Mouse (Mus musculus): ENCODE data around the gene Brd3.
A peak's percentile ranks its signal among the peaks of the same experiment; 100 is the strongest.
"Not testable (repeated sequence)": the region's sequence is repeated elsewhere in the genome, so short reads cannot be mapped to it uniquely, and the experiment has no call there.

Brd3 gene

DNA sequence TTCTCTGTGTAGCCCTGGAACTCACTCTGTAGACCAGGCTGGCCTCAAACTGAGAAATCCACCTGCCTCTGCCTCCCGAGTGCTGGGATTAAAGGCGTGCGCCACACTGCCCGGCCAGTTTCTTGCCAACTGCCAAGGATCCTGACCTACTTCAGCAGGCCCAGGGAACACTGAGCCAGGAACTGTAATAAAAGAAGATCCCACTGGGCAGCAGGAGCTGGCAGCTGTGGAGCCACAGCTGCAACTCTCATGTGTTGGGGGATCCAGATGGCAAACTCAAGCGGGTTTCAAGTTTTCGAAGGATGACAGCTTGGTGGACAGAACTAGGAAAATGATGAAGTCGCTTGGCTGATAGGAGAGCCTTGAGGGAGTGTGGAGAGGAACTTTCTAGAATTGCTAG, 3.2 kb upstream of the Brd3 start:
- no peak for DNase-seq (ENCODE audit: low spot score in 2 of 2)

DNA sequence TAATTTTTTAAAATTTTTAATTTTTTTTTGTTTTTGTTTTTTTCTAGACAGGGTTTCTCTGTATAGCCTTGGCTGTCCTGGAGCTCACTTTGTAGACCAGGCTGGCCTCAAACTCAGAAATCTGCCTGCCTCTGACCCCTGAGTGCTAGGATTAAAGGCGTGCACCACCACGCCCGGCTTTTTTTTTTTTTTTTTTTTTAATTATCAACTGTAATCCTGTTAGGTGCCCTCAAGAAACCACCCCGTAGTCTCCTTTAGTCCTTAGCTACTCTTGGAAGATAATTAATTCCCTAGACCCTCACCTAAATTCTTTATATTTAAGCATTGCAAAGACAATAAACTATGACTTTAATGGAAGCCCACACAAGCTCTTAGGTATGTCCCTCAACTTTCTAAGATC, 804 bp downstream of the Brd3 start:
- DNase-seq (ENCODE audit: low spot score in 2 of 2): not testable (repeated sequence)

DNA sequence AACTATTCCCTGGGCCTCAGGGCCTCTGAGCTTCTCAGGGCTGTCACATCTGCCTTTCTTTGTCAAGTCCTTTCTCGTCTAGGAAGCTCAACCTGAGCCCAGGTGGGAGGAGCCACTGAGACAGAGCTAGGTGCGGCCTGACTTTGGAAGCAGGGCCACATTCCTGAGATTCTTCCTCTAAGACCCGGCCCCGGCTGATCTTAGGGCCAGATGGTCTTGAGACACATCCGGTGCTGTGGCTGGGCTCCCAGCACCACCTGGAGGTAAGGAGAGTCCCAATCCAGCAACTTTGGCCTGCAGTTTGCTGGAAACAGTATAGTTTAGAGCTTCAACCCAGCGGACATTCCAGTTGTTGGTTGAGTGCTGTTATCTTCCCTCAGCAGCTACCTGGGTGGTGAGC, 1.9 kb downstream of the Brd3 start:
- DNase-seq (ENCODE audit: low spot score in 2 of 2): peak in 1 of 2 experiments; percentile 19

DNA sequence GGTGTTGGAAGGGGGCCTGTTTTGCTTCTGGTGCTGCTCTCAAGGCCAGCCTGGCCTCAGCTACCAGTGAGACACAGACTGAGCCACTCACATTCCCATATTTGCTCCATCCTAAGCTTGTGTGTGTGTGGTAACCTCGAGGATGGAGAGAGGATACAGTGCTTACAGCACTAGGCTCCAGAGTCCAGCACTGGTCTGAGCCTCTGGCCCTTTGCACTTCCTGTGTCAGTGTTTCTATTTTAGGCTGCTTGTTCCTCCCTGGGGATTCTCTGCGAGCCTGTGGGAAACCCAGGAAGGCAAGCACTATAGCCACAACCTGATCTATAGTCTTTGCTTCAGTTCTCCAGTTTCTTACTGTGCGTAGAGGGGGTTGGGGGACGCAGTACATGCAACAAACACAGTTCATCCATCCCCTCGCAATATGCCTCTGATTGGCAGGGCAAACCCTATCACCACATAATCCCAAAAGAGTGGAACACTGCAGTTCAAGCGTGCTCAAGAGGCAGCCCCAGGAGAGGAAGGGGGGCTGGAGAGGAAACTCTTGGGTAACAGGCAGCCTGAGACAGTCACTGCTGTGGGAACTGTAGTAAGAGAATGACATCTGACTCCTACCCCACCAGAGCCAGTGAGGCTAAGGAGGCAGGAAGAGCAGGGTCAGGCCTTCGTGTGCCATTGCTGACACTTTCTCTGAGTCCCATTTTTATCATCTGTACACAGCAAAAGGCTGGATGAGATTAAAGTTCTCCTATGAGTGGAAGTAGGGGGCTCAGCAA, 3.2 kb downstream of the Brd3 start:
- peak; percentile 53 to 73 for DNase-seq (ENCODE audit: low spot score in 2 of 2)

DNA sequence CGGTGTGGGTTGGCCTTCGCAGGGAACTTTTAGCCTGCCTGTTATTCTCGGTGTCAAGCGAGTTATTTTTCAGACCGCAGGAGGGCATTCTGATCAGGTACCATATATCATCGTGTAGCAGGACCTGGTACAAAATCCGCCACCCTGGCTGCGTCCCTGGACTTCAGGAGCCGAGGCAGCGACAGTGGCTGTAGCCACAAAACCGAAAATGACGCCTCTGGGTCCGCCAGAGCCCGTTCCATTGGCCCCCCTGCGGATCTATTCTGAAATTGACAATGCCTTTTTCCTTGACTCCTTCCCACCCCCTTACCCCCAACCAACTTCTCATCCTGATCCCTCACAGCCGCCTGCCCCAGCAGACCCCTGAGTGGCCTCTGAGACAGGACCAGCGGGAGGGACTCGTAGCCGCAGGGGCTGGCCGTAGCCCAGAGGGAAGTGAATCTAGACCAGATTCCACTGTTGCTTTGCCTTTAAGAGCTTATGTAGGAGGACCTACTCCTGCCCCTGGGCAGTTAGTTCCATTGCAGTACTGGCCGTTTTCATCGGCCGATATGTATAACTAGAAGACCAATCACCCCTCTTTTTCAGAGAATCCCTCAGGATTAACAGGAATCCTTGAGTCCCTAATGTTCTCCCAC, 11.0 kb downstream of the Brd3 start:
- DNase-seq (ENCODE audit: low spot score in 2 of 2): no peak

DNA sequence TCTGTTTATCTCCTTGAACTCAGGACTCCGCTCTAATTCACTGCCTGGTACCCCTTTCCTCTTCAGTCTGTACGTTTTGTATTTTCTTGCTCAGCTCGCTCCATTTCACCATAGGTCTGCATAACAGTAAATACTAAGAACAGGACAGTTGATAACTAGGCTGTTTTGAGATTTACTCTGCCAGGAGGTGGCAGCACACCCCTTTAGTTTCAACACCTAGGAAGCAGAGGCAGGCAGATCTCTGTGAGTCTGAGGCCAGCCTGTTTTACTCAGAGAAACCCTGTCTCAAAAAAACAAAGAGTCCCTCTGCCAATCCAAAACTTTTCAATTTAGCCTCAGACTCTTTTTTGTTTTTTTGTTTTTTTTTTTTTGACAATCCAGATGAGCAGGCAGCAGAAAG, 13.5 kb downstream of the Brd3 start:
- DNase-seq (ENCODE audit: low spot score in 2 of 2): no peak

DNA sequence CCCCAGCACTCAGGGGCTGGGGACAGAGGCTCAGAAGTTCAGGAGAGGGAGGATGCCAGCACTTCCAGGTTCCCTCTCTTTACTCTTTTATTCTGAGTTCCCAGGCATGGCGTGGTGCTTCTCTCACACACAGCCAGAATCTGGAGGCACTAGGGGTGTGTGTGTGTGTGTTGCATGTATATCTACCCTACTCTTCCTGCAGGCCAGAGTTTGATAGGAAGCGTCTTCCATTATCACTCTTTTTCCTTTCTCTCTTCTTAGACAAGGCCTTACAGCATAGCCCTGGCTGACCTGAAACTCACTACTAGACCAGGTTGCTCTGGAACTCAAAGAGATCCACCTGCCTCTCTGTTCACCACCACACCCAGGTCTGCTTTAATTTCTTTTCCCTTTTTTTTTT, 16.5 kb downstream of the Brd3 start:
- DNase-seq (ENCODE audit: low spot score in 2 of 2): no peak

DNA sequence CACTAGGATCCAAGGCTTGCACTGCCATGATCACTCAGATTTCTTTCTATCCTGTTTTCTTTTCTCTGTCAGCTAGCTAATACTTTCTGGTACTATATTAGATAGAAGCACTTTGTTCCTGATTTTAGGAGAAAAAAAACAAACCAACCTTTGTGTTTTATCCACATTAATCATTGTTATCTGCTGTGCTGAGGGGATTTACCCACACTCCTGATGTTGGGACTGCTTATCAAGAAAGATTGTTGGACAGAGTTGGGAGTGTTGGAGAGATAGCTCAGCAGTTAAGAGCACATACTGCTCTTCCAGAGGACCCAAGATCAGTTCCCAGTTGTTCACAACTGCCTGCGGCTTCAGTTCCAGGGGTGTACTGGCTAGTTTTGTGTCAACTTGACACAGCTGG, 19.1 kb downstream of the Brd3 start:
- no peak for DNase-seq (ENCODE audit: low spot score in 2 of 2)

DNA sequence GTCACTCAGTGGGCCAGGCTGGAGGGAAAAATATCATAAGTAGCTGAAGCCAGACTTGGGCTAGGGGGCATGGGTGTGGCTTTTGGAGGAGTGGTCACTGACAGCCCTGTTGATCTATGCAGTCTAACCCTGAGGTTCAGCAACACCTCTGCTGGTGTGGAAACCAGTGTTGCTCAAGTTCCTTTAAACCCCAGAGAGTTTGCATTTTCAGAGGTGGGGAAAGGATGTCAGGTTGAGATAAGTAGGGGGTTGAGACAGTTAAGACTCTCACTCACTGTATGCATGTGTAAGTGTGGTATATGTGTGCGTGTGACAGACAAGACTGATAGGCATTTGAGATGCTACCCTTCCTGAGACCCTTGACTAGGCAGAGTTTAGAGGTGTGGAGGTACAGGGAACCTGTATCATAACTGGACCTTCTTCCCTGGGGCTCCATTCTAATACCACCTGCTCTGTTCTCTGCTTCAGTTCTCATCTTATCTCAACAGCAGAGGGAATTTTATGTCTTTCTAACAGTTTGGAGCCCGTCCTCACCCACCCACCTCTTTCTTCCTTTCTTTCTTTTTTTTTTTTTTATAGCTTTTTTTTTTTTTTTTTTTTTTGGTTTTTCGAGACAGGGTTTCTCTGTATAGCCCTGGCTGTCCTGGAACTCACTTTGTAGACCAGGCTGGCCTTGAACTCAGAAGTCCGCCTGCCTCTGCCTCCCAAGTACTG, 20.0 kb downstream of the Brd3 start:
- no peak for DNase-seq (ENCODE audit: low spot score in 2 of 2)

DNA sequence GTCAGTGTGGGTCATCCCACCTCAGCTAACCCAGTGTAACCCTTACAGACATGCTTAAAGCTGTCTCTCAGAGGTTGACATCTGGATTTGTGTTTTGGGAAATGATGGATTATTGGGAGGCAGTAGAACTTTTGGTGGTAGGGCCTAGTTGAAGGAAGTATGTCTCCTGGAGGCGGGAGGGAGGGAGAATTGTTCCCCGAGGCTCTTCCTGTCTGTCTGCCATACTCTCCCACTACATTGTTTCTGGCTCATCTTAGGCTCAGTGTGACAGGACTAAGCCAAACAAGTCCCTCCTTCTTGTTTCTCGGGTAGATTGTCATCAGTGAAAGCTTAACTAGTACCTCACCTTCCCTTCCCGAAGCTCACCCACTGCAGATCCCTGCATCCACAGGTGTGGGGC, 20.7 kb downstream of the Brd3 start:
- DNase-seq (ENCODE audit: low spot score in 2 of 2): no peak

DNA sequence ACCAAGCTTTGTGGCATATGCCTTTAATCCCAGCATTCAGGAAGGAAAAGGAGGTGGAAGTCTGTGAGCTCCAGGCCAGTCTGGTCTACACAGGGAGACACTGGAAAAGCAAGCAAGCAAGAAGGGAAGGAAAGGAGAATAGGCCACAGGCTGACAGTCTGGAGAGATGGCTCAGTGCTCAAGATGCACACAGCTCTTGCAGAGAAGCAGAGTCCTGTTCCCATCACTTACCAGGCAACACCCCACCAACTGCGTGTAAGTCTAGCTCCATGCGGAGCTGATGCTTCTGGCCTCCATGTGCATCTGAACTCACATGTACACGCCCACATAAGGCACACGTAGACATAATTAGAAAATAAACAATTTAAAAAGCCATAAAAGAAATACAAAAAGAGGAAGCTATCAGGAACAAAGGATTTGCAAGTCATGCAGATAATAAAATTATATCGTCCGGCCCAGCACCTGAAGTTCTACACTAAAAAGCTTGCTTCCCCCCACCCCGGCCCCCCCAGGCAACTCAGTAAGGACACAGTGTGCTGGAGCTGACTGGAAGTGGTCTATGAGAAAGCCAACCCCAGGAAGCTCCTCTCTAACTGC, 25.1 kb downstream of the Brd3 start:
- DNase-seq (ENCODE audit: low spot score in 2 of 2): no peak

DNA sequence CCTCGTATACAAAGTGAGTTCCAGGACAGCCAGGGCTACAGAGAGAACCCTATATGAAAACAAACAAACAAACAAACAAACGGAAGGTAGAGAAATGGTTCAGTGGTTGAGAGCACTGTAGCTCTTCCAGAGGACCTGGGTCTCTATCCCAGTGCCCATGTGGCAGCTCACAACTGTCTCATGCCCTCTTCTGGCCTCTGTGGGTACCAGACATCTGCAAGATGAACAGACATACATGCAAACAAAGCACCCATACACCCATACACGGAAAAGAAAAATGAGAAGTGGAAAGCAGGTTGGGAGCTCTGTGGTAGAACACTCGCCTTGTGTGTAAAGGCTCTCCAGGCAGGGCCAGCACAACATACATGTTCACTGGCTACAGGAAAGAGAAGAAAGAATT, 27.1 kb downstream of the Brd3 start:
- DNase-seq (ENCODE audit: low spot score in 2 of 2): no peak

DNA sequence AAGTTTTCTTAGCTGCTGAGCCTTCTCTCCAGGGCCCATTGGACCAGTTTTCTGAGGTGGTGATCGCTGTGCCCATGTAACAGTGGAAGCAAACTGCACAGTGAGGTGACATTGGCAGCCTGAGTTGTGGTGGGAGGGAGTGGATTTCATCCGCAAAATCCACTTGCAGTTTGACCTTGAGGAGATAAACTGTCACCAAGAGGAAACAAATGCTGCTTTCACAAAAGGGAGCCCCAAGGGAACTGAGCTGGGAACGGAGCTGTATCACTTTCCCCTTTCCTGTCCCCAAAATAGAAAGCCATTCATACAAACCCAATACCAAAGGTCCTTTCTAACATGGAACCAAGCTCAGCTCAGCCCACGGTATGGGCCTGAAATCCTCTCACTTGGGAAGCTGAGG, 27.6 kb downstream of the Brd3 start:
- DNase-seq (ENCODE audit: low spot score in 2 of 2): no peak

DNA sequence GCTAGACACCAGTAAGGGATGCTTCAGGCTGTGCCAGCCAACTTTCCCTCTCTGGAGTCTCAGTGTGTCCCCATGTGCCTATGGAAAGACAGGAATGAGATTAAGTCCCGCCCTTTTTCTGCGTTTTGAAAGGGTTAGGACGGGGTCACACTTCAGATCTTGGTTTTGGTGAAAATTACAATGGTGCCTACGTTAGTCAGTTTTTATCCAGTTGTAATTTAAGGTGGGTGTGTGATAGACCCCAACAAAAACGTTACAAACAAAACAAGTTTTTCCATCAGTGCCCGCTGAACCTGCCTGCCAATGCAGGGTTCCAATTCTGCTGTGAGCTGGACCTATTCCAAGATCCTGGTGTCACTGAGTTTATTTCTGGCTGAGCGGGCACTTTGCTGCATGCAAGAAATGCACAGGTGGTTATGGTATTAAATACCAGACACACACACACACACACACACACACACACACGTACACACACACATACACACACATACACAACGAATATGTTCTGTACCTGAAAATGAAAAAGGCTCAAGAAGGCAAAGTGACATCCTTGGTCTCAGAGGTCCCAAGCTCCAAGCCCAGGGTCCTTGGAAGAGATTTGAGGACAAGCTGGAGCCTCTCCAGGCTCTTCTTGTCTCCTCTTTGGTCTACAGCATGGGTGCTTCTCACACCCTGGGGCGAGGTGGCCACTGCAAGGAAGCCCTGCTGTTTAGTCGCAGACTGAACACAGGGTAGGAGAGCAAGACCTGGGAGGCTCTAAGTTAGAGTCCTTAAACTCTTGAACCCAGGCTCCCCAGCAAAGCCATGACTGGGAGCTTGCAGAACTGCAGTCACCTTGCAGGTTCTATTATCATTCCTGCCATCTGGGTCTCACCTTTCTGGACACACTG, 30.9 kb downstream of the Brd3 start:
- DNase-seq (ENCODE audit: low spot score in 2 of 2): peak in 1 of 2 experiments; percentile 34

DNA sequence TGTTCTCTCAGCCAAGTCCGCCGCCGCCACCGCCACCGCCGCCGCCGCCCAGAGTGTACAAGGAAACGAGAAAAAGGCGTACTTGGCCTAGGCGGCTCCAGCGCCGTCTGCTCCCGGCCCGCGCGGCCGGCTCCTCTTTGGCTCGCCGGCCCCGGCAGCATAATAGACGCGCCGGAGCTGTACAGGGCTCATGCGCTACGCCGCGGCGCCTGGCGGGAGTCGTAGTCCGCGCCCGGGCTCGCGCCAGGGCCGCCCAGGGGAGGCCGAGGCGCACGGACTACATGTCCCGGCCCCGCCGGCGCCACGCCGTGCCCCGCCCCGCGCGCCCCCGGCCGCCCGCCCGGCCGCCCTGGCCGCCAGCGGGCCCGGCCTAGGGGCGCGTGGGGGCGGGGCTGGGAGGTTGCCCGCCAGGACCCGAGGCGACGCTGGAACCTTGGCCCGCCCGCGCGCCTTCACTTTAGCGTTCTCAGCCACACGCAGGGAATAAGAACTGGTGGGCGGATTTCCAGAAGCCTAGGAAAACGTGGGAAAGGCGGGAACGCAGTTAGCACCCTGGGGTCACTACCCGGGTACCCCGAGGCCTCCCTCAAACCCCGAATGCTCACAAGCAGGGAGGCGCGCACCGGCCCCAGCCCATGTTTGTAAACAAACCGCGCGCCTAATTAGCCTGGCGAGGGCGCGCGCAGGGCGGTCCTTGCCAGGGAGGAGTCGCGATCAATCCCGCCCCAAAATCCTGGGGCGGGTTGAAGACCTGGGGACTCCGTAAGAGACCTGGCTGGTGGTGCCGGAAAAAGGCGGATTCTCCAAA, 31.8 kb downstream of the Brd3 start:
- peak; percentile 93 to 94 for DNase-seq (ENCODE audit: low spot score in 2 of 2)

DNA sequence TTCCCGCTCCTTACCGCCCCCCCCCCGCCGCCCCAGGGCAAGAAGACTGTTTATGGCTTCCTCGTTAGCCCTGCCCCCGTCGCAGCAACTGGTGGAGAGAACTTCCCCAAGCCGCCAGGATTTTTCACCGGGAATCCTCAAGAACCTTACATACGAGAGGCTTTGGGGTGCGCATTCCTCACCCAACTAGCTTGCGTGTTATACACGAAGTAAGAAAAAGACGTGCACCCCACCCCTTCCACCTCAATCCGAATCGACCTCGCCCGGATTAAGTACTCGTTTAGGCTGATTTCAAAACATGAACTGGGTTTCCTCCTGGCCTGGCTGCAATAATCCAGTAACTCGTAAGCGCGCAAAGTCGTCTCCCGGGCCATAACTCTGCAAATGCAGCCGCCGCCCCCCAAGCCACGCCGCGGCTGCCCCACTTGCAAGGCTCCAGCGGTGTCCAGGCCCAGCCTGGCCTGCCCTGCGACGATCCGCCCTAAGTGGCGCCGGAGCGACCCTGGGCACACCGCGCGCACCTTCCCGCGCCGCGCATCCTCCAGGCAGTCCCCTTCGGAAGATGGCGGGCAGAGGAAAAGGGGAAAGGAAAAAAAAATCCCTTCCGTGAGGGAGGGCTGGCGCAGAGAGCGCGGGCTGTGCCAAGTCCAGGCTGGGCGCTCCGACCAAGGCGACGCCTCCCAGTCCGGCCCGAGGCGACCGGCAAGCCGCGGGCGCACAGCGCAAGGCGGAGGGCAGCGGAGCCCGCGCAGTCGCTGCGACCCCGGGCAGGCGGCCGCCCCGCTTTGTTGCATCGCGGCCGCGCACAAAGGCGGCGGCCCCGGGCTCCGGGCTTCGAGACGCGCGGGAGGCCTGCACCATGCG, 32.6 kb downstream of the Brd3 start:
- peak; percentile 22 to 24 for DNase-seq (ENCODE audit: low spot score in 2 of 2)

DNA sequence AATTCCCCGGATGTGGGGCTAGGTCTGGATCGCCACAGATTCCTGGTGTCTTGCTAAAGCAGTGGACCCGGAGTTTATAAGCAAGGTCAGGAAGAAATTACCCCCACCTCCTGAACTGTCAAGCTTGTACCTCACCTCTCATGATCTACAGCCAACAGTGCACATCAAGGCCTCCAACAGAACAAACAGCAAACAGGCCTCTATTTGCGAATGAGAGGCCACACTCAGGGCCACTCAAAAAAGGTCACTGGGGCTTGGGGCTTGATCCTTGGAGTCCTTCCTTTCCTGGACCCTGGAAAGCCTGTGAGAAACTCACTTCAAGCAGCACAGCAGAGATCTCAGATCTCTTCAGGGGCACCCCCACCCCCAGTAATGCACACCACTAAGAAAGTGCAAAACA, 33.6 kb downstream of the Brd3 start:
- no peak for DNase-seq (ENCODE audit: low spot score in 2 of 2)

DNA sequence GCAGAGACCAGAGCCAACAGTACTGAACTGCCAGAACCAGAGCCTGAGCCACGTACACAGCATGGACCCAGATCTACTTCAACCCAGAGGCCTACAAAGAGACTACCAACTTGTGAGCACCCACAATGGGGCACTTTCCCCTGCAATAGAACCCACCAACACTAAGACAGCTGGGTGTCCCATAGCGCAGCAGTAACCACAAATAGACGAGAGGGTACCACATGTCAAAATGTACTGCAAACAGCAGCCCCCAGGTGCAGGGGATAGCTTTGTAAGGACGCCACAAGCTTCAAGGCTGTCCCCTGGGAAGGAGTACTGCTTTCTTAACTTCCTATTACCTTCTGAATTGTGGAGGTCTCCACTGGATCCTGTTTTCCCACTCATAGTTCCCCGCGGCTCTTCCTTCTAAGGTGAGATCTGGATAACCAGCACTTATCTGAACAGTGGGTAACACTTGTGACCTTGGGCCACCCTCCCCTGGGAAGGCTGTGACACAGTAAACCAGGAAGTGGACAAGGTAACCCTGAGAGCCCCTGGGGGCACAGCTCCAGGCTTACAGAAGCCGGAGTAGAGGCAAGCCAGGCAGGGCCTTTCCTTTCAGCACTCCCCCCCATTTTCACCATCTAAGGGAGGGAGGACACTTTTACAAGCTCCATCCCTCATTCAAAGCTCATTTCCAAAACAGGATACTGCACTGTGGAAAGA, 34.2 kb downstream of the Brd3 start:
- no peak for DNase-seq (ENCODE audit: low spot score in 2 of 2)

DNA sequence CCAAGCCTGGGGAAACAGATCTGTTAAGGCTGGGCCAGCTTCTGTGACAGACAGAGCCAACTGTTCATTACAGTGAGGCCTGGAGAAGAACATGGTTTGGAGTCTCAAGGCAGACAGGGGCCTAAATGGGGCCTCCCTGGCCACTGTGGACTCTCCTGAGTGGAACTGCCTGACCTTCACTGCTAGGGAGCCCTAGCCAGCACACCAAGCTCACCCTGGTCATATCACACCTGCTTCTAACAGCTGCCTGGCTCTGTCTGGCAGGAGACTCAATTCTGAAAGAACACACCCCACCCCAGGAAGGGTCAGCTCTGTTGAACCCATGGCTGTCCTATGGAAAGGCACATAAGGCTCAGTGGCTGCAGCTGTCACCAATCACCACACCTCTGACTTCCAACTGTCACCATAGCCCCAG, 36.3 kb downstream of the Brd3 start:
- DNase-seq (ENCODE audit: low spot score in 2 of 2): no peak
